Mouse (Mus musculus) cortical plate, adult 2 months (tissue): ENCODE data around the gene Kif13a. TPM values are rescaled to one million over a fixed set of nuclear protein-coding genes. Genes with fewer than 3 reads are reported as not detected.
A peak's percentile ranks its signal among the peaks of the same experiment; 100 is the strongest.

ENCODE experiments used
- H3K27ac ChIP-seq: fragments of 200-500 bp; 2 replicates; pipeline ENCODE4 v1.5.1; 2012; ENCODE audit warnings: low read length, control low read depth, inconsistent platforms; ENCODE audit not compliant: insufficient read depth
- H3K4me1 ChIP-seq: fragments of 200-500 bp; 2 replicates; pipeline ENCODE4 v1.6.1; 2011; ENCODE audit warnings: low read length; ENCODE audit not compliant: control insufficient read depth, insufficient read depth
- H3K4me3 ChIP-seq: fragments of 200-500 bp; 2 replicates; pipeline ENCODE4 v1.5.1; 2011; ENCODE audit warnings: mild to moderate bottlenecking, low read length, control low read depth; ENCODE audit not compliant: insufficient read depth
- CTCF ChIP-seq: fragments of 200-500 bp; IDR thresholded peaks from 2 replicates; pipeline ENCODE4 v1.5.1; 2011; ENCODE audit warnings: mild to moderate bottlenecking, control low read depth, low read length; ENCODE audit not compliant: insufficient read depth; ENCODE audit errors: extremely low read depth
- POLR2A ChIP-seq: fragments of 200-500 bp; IDR thresholded peaks from 2 replicates; pipeline ENCODE4 v1.6.1; 2011; ENCODE audit warnings: mild to moderate bottlenecking, low read length, control low read depth; ENCODE audit not compliant: insufficient read depth; ENCODE audit errors: extremely low read depth
- polyA plus RNA-seq: library from polyadenylated mRNA; depleted of rRNA; stranded (reverse); fragments of >200 nt; gene quantifications from 2 replicates; pipeline ENCODE4 v1.2.3, GENCODE M21; 2012

Kif13a gene
- polyA plus RNA-seq, 1 experiment, result 16.0 TPM

DNA sequence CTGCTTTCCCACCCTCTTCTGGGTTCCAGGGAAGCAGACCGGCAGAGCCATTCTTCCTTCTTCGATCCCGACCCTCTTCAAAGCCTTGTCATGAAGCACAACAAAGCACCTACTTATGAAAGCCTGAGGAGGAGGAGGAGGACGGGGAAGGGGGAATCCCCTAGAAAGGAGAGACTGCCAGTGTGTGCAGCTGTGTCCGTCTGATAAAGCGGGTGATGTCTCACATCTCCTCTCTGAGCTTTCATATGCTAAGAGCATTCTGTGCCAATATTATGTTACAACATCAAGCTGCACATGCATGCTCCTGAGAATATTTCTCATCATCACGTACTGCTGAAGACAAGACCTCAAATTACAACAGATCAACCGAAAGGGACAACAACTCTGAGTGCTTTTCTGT is 107.5 kb downstream of the Kif13a start:
- Histone ChIP-seq H3K4me1 (no peaks in the 10 kb centered on the region), H3K4me3 (no peak overlapping the region), H3K27ac (no peak overlapping the region)
- no peak for TF ChIP-seq CTCF
- no peak for TF ChIP-seq POLR2A

DNA sequence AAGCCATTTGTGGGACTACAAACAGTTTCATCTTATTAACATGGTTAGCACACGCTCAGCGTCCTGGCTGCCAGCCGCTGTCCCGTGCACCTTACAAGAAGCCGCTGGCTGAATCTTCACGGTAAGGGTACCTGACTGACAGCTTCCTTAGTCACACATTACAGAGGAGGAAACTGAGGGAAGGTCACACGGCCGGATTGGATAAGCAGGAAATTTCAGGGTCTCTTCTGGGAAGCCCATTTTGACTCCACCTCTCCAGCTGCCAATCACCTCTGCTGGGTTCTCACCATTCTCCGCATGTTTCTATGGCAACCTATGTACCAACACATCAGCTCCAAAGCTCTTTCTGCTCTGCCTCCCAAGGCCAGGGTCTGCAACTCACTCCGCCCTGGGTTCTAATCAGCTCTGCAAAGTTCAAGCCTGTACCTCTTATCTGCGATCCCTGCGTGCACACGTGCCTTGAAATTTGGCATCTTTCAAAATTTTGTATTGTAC is 109.9 kb downstream of the Kif13a start:
- Histone ChIP-seq H3K27ac (no peak overlapping the region), H3K4me3 (no peak overlapping the region), H3K4me1 (no peaks in the 10 kb centered on the region)
- TF ChIP-seq POLR2A (no peak), CTCF (no peak)

DNA sequence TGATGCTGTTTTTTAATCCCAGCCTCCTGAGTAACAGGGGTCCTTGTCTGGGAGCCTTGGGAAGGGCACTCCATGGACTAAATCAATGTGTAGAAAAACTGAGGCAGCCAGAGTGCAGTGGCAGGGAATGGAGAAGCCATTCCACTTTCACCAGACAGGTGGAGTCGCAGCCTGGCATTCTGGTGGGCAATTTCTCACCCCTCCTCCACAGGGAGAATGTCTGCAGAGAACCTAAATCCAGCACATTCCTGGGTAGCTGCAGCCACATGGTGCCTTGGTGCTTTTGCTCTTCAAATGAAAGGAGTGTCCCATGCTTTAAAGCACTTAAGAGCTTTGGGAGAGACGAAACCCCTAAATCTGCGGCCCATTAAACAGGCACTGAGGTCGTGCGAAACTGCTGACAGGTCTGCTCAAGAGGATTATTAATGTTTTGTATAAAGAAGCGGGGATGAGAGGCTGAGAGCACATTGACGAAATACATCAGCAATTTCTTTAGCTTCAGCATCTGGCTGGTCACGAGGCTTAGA is 110.4 kb downstream of the Kif13a start:
- Histone ChIP-seq H3K27ac (no peak overlapping the region), H3K4me3 (no peak overlapping the region), H3K4me1 (no peaks in the 10 kb centered on the region)
- no peak for TF ChIP-seq CTCF
- TF ChIP-seq POLR2A, result no peak

DNA sequence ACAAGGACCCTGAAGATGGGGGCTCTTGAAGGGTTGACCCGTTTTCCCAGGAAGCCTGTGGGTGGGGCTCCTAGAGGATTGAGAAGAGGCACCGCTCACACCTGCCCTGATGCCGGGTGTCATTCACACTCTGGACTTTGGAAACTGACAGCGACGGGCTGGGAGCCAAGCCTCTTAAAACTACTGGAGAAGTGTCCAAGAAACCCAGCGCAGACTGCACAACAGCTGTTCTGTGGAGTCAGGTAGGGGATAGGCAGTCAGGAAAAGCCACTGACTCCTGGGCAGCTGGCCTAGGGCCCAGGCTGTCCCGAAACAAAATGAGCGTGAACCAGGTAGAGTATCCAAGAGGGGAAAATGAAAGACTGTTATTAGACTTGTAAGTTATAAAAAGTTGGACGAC is 111.3 kb downstream of the Kif13a start:
- TF ChIP-seq POLR2A (no peak), CTCF (no peak)
- Histone ChIP-seq H3K4me1 (no peaks in the 10 kb centered on the region), H3K27ac (no peak overlapping the region), H3K4me3 (no peak overlapping the region)

DNA sequence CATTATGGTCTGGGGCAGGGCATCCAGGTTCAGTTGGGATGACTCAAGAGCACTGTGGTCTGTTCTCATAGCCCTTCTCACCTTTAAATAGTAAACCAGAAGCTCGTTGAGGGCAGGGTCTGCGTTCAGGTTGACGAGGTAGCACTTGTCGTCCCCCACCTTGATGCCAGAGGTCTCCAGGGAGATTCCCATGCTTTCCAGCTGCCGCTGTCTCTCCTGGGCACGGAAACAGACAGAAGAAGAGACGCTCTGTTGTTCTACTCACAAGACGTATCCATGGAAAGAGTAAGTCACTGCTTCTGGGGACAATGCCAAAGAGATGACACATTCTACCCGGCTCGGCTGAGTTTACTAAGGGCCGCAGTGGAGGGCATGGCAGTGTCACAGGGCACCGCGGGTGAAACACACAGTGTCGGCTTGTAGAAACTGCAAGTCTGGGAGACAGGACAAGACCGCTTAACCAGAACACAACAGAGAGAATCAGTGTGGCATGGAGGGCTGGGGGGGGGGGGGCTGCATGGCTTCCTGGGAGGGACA is 117.0 kb downstream of the Kif13a start:
- no peak overlapping the region for H3K4me3 ChIP-seq
- H3K4me1 ChIP-seq, result no peaks in the 10 kb centered on the region; the same call in 1 of the 2 replicates
- peak overlapping the region; percentile 84 for H3K27ac ChIP-seq
- TF ChIP-seq POLR2A, result no peak
- no peak for TF ChIP-seq CTCF

DNA sequence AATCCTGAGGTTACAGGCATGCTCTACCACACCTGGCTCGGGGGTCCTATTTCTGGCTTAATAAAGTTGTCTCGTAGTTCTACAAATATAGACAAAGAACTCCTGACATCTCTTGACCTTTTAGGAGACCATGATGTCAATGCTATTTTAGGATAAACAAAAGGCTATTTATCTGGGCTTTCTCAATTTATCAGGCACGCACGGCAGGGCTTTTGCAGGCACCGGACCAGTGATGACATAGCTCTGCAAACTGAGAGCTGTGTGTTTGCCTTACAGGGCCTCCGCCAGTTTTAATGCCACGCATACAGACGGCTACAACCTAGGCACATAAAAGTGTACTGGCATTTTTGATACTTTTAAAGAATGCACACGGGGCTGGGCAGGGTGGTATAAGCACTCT is 118.0 kb downstream of the Kif13a start:
- Histone ChIP-seq H3K27ac (no peak overlapping the region), H3K4me3 (no peak overlapping the region), H3K4me1 (no peaks in the 10 kb centered on the region; the same call in 1 of the 2 replicates)
- TF ChIP-seq CTCF, result no peak
- TF ChIP-seq POLR2A, result no peak

DNA sequence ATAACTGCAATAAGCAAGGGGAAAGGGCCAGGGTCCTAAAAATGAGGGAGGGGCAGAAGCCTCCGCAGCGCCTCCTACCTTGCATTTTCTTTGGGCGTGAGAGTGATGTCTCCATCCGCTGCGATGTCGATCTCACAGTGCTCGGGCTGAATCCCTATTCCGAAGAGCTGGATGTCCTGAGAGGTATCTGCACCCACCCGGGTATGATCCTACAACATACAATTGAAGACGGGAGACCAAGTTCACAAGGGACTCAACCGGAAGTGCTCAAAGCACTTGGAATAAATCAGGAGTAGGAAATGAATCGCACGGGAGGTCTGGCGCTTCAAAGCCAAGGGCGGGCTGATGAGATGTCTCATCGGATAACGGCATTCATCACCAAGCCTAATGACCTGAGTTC is 119.1 kb downstream of the Kif13a start:
- no peak overlapping the region for H3K27ac ChIP-seq

DNA sequence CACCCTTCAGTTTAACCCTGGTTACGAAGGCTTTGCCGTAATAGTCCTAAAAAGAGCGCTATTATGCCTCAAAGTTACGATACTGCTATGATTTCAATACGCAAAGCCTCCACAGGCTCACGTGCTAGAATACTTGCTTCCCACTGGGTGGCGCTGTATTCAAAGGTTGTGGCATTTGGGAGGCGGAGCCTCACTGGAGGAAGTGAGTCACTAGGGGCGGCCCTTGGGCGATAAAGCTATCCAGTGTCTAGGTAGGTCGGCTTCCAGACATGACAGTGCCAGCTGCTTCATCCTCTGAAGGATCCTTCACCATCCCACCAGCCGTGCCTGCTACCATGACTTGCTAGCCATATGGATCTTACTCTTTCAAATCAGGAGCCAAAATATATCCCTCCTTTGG is 119.6 kb downstream of the Kif13a start:
- no peak overlapping the region for H3K27ac ChIP-seq
- no peaks in the 10 kb centered on the region; the same call in 1 of the 2 replicates for H3K4me1 ChIP-seq
- peak; percentile 25; the same call in 1 of the 2 replicates for TF ChIP-seq CTCF
- no peak for TF ChIP-seq POLR2A
- no peak overlapping the region for H3K4me3 ChIP-seq

More for the DNA sequence above, 119.1 kb downstream of the Kif13a start:
- Histone ChIP-seq H3K4me3 (no peak overlapping the region), H3K4me1 (no peaks in the 10 kb centered on the region; the same call in 1 of the 2 replicates)
- TF ChIP-seq CTCF (no peak), POLR2A (no peak)

DNA sequence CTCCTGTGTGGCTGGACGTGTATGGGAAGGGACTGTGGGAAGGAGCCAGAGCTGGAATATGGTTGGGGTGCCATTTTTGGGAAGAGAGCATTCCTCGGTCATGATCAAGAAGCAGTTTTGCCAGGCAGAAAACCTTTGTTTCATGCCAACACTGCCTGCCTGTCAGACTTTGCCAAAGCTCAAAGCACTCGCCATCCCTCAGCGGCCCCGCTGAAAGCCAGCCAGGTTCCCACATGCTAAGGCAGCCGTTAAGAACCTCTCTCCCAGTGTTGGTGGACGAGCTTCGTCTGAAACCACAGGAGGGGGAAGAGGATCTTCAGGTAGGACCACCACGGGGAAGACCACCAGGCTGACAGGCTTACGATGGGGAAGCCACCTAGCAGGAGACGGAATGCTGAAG is 121.8 kb downstream of the Kif13a start:
- H3K4me3 ChIP-seq, result no peak overlapping the region
- no peak overlapping the region for H3K27ac ChIP-seq
- TF ChIP-seq CTCF, result no peak
- TF ChIP-seq POLR2A, result no peak
- no peaks in the 10 kb centered on the region; the same call in 1 of the 2 replicates for H3K4me1 ChIP-seq

DNA sequence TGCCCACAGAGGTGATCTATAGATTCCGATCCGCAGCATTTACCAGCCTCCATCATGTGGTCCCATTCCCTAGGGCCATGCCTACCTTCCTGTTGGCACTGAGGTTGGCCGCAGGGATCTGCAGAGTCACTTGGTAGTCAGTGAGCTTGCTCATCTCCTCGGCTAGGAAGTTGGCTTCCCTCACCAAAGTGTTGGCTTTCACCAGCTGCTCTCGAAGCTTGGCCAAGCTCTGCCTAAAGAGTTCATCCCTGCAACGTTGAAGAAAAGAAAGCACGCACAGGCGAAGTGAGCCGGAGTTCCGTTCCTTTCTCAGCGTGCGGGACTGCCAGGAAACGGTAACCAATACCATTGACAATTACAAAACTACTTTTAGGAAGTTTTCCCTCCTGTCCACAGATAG is 128.5 kb downstream of the Kif13a start:
- TF ChIP-seq POLR2A, result no peak
- TF ChIP-seq CTCF, result no peak
- no peaks in the 10 kb centered on the region for H3K4me1 ChIP-seq
- H3K27ac ChIP-seq, result no peak overlapping the region
- no peak overlapping the region for H3K4me3 ChIP-seq
